Mouse (Mus musculus): ENCODE results near the gene Dusp6.
"Not testable (repeated sequence)": the region's sequence is repeated elsewhere in the genome, so short reads cannot be mapped to it uniquely, and the experiment has no call there.

Dusp6 gene

GRCm38 (mm10) chr10:99262867-99263379 lies at the start of gene Dusp6:
Gene Dusp6 (plus strand): TSS chr10:99263231.
- no peak for DNase-seq (ENCODE audit: low spot score)

GRCm38 (mm10) chr10:99214421-99215299 lies 48.4 kb upstream of the Dusp6 start:
- DNase-seq (ENCODE audit: low spot score) = no peak

- not testable (repeated sequence) for DNase-seq (ENCODE audit: low spot score)
Measured at GRCm38 (mm10) chr10:99216570-99216969, 46.5 kb upstream of the Dusp6 start.

GRCm38 (mm10) chr10:99221540-99221939 lies 41.5 kb upstream of the Dusp6 start:
- no peak for DNase-seq (ENCODE audit: low spot score)

- no peak for DNase-seq (ENCODE audit: low spot score)
Measured at GRCm38 (mm10) chr10:99222726-99223125, 40.3 kb upstream of the Dusp6 start.

GRCm38 (mm10) chr10:99224218-99224617 lies 38.8 kb upstream of the Dusp6 start:
- no peak for DNase-seq (ENCODE audit: low spot score)

- no peak for DNase-seq (ENCODE audit: low spot score)
Measured at GRCm38 (mm10) chr10:99226782-99227181, 36.2 kb upstream of the Dusp6 start.

GRCm38 (mm10) chr10:99227968-99228864 lies 34.8 kb upstream of the Dusp6 start:
- no peak for DNase-seq (ENCODE audit: low spot score)

GRCm38 (mm10) chr10:99229031-99229684 lies 33.9 kb upstream of the Dusp6 start:
- DNase-seq (ENCODE audit: low spot score) = no peak

- no peak for DNase-seq (ENCODE audit: low spot score)
Measured at GRCm38 (mm10) chr10:99232518-99233227, 30.4 kb upstream of the Dusp6 start.

- DNase-seq (ENCODE audit: low spot score) = no peak
Measured at GRCm38 (mm10) chr10:99234336-99234735, 28.7 kb upstream of the Dusp6 start.

GRCm38 (mm10) chr10:99235081-99235480 lies 27.9 kb upstream of the Dusp6 start:
- no peak for DNase-seq (ENCODE audit: low spot score)

GRCm38 (mm10) chr10:99237205-99237832 lies 25.7 kb upstream of the Dusp6 start:
- DNase-seq (ENCODE audit: low spot score) = no peak

GRCm38 (mm10) chr10:99238537-99238936 lies 24.5 kb upstream of the Dusp6 start:
- no peak for DNase-seq (ENCODE audit: low spot score)

GRCm38 (mm10) chr10:99241284-99241828 lies 21.7 kb upstream of the Dusp6 start:
- no peak for DNase-seq (ENCODE audit: low spot score)

GRCm38 (mm10) chr10:99241829-99242711 lies 21.0 kb upstream of the Dusp6 start:
- DNase-seq (ENCODE audit: low spot score) = no peak

GRCm38 (mm10) chr10:99242721-99243120 lies 20.3 kb upstream of the Dusp6 start:
- no peak for DNase-seq (ENCODE audit: low spot score)

- no peak for DNase-seq (ENCODE audit: low spot score)
Measured at GRCm38 (mm10) chr10:99243907-99244489, 19.0 kb upstream of the Dusp6 start.

- DNase-seq (ENCODE audit: low spot score) = no peak
Measured at GRCm38 (mm10) chr10:99244655-99245260, 18.3 kb upstream of the Dusp6 start.
